Mouse (Mus musculus) lung, adult 18-20 months (tissue): ENCODE measurements at regions not wholly inside any gene's neighbourhood (a gene's known extent, or its start where the extent isn't known, plus 50 kb on each side); places are given as distances from the start of the nearest gene placed in this dataset.

Experiments used
- DNase-seq, 2 experiments: peaks; one replicate each; pipeline ENCODE4 v3.0.0; 2022; ENCODE audit warnings: mixed read lengths in 2 of 2

DNA sequence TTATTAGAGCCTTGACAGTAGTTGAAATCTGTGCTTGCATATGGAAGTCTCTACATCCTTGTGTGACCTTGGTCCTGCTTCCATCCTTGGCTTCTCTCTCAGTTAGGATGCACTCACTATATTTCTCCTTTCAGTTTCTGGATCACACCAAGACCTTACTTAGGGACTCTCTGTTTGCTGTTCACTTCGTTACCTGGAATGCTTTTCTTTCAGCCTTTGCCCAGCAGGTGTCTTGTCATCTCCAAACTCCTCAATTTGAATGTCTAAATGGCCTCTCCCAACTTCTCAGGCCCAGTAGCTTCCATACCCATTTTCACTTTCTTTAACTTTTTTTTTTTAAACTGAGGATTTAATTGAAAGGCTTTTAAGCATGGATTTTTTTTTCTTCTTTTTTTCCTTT lies 74.0 kb upstream of the Igfbp7 start:
- no peak for DNase-seq

DNA sequence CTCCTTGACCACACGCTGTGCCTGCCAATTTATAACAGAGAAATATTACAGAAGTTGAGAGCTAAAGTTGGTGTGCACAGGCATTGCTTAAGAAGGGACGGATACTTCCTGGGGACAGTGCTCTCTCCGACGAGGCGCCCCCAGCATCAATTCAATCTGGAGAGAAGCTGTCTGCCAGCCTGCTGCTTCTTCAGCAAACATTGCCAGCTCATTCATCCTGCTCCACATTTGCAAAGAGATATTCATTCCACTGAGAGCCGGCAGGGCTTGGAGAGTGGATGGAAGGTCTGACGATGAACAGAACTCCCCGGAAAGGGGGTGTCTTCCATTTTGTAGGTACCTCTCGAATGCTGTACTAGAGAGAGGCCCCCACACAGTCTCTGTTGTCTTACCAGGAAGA lies 70.0 kb upstream of the Igfbp7 start:
- DNase-seq = no peak

DNA sequence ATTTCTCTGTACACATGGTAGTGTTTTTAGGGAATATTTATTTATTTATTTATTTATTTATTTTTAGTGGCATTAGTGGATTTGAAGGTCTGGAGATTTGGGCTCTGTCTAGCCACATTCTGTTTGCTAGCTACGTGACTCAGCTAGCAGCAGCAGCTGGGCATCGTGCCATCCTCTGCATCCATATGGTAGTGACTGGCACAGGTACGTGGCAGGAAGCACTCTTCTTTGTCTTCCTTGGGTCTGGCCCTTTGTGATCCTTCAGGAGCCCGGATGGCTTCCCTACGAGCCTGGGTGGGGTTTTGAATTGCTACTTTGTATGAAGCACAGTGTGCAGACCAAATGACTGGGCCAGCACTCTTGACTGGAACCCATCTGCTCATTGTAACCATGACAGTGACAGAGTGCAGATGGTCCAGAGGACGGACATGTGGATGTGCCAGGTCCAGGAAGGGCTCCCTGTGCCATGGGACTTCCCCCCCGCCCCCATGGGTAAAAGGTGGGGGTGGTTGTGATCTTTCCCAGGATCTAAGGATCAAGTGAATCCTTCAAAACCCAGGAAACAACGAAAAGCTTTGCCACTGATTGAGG lies 66.2 kb upstream of the Igfbp7 start:
- no peak for DNase-seq

DNA sequence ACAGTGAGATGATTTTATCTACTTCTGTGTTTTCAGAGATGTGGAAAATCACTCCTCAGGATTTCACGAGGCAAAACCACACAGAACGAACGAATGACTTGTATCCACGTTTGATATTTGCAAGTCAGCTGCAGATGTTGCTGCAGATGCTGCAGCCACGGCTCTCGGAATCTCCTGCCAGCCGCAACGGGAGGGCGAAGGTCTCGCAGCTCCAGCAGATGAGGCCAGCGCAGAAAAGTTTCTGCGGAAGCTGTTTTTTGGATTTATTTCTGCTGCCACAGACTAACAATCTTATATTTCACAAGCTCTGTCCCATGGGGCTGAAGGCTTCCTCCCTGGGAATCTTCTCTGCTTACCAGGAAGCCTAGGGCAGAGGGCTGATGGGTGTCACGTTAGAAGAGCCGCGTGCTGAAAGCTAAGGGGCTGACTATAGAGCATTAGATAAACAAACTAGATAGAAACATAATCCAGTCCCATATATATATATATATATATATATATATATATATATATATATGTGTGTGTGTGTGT lies 61.5 kb upstream of the Igfbp7 start:
- no peak for DNase-seq

DNA sequence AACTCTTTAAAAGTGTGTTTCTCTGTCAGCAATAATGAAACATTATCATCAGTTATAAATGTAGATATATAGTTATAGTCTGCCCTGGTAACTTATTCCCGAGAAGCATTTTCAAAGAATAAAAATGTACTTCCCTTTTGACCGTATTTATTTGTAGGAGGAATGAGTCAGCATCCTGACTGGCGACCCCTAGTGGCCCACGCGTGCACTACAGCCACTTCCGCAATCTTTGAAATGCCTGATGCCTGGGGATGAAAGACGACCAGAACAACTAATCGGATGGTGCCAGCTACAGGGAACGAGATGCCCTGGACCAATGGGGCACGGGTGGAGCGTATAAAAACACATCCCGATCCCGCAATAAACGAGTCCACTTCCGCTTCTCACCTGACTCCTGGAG lies 60.6 kb upstream of the Igfbp7 start:
- peak; percentile 71 to 73 for DNase-seq

DNA sequence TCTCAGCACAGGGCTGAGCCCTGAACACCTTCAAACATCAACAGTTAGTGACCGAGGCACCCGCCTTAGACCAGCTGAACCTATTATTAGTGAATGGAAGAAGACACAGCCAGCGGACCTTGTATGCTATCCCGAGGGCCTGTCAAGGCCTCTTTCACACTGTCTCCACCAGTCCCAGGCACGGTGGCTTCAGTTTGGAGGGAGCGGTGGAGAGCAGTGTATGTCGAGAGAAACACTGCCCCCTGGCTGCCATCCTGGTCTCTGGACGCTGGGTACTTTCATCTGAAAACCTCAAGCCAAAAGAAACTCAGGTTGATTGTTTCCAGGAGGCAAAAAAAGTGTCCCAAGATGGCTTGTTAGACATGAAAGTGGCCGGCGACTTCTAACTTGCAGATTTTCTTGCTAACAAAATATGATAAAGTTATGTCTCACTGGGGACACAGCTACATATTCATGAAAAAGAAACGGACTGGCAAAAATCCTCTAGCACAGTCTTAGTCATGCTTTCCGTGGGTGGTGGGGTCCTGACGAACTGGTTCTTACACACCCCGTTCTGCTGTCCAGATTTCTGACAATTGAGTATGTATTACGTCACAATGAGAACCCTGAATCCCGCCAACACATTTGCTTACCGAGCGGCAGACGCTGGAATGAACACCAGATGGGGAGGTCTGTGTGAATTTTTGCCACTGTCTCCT lies 57.2 kb upstream of the Igfbp7 start:
- DNase-seq = peak; percentile 50 to 68

DNA sequence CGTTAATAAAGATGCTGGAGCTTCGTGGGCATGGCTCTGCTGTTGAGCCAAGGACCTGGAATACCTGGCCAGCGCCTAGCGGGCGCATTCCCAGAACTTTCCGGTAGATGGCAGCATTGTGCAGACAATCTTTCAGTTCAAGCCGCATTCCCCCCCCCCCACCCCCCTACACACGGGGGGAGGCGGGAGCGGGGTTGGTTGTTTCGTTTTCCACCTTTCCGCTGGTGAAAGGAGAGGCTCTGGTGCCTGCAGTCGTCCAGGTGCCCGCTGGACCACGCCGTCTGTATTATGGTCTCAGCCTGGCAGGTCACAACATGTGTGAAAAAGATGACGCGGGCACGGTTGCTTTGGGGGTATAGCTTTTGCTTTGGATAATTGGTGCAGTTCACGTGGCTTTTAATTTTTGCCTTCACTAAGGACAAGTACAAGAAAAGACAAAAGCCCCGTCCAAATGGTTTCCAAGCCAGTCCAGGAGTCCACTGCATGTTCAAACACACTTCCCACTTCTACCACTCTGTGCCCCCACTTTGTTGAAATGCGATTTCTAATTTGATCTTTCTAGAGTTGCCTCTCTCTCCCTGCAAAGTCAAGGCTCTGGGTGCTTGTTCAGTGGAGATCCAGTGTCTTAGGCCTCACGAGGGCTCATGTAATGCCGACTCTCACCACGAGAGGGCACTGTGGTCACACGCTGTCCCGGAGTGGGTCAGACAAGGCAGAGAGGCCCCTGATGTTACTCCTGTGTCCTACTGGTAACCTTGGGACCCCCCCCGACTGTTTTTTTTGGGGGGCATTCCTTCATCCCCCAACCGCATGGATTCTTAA lies 52.3 kb upstream of the Igfbp7 start:
- DNase-seq = peak; percentile 90 to 91
